Mouse (Mus musculus): ENCODE results near the gene Gm17728.
"Not testable (repeated sequence)": the region's sequence is repeated elsewhere in the genome, so short reads cannot be mapped to it uniquely, and the experiment has no call there.

The Gm17728 gene

DNA sequence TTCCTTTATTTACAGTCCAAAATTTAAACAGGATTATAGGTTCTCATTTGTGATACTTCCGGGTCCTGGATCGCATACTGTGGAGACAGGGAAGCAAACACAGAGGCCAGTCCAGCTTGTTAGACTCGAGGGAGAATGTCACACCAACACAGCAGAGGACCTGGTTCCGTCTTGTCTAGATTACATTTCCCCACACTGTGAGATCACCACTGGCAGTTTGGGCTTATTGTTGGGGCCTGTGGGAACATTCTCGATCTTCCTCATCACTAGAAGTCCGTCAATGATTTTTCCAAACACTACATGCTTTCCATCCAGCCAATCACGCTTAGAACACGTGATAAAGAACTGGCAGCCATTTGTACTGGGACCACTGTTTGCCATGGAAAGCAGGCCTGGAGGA, at the start of gene Gm17728:
Gm17728 (plus strand) TSS at position 301 of the 400 bp plus-strand sequence.
- in situ Hi-C loops (cut with MboI; ENCODE audit: low pct_unique_long_range_greater_than_20kb in 1 of 2, low sequenced_read_pairs in 2 of 2, unreplicated experiment in 1 of 2) = not testable (repeated sequence)

DNA sequence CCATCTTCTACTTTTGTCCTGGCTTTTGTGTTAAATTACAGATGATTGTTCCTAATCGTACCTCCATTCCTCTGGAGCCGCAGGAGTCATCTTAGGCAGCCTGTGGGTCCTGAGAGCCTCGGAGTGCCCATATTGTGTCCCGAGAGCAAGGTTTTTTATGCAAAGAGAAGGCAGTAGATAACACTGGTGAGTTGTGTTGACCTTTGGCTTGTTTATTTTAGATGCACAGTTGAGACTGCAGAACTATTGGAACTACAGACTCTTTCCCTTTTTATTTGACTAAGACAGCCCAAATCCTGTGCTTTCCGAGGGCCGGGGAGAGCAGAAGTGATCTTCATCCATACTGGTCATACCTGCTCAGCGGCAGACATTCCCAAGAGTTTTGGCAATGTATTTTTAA, 24.4 kb upstream of the Gm17728 start:
- in situ Hi-C loops (cut with MboI; ENCODE audit: low pct_unique_long_range_greater_than_20kb in 1 of 2, low sequenced_read_pairs in 2 of 2, unreplicated experiment in 1 of 2) = no loop called here

DNA sequence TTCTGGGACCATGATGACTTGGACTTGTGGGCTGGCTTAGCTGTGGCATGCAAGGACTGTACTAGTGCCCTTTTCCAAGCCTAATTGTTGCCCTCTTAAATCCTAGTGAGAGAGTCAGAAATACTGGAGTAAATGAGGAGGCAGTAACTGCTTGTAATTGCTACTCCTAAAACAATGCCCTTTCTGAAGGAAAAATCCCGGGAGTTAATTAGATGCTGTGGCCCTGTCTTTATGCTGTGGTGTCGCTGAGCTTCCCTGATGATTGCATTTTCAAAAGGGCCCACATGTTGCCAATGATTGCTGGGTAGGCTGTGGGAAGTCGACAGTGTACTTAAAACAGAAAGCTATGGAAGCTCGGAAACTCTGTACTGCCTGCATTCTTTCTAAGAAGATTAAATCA, 23.3 kb upstream of the Gm17728 start:
- in situ Hi-C loops (cut with MboI; ENCODE audit: low pct_unique_long_range_greater_than_20kb in 1 of 2, low sequenced_read_pairs in 2 of 2, unreplicated experiment in 1 of 2) = no loop called here

DNA sequence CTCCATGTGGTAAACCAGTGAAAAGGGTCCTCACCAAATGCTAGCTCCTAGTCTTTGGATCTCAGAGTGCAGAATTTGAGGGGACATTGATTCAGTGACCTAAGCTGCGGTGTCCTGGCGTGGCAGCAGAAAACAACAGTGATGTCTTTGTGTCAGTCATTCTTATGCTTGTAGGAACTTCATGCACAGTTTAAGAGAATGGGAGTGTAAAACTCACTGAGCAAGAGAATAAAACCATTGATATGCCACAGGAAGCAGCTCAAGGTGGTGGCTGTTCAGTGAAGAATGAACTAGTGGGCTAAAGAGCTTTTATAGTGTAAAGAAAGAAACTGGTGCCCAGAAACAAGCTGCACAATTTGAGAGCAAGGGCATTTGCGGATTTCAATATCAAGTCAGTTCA, 17.9 kb upstream of the Gm17728 start:
- in situ Hi-C loops (cut with MboI; ENCODE audit: low pct_unique_long_range_greater_than_20kb in 1 of 2, low sequenced_read_pairs in 2 of 2, unreplicated experiment in 1 of 2) = no loop called here

DNA sequence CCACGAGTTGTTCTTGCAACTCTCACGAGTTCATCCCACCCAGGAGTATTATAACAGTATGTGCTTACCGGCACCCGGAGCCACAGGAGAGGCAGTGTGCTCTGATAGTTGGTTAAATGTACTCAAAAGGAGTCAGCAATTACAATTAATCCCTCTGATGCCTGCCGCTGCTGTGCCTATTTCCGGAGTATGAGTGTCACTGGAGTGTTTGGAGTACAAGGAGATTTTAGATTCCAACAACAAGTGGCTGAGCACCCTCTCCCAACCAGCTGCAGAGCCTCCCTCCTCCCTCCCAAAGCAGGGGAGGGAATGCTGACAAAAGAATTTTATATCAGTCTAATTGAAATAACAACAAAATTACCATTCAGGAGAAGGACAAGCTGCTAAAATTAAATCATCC, 14.2 kb upstream of the Gm17728 start:
- in situ Hi-C loops (cut with MboI; ENCODE audit: low pct_unique_long_range_greater_than_20kb in 1 of 2, low sequenced_read_pairs in 2 of 2, unreplicated experiment in 1 of 2) = no loop called here

DNA sequence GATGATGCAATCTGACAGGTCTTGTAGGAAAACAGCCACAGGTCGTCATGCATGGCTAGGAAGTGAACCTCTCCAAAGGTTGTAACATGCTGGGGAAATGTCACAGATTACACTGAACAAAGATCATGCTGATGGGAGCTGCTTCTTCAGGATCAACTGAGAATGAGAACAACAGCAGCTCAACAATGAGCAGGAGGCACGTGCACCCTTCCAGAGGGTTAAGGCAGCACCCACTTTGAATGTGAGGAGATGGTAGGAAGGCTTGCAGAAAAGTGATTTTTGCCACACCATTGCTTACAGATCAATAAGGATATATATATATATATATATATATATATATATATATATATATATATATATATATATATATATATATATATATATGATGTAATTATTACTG, 2.8 kb upstream of the Gm17728 start:
- in situ Hi-C loops (cut with MboI; ENCODE audit: low pct_unique_long_range_greater_than_20kb in 1 of 2, low sequenced_read_pairs in 2 of 2, unreplicated experiment in 1 of 2) = no loop called here

DNA sequence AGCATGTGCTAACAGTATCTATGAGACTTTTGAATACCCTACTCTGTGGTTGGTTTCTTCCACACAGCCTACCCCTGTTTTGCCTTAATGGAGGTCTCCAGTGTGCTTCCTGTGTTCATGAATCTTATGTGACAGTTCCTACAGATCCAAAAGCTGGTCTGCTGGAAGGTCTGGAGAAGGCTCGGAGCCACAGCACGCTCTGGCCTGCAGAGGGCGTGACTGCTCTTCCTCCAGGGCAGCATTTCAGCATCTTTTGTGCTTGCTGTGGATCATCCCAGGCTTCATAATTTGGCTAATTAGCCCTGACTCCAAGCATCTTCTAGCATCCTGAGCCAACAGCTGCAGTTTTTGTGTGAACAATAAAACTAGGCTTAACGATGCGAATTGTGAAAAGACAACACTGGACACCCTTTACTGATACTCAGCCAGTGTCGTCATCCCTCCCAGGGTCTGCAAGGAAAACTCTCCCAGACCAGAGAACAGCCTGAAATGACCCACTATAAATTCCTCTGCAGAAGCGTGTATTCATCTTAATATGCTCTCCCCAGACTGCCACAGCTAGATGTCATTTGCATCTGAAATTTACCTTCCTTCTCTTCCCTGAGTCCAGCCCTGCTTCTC, 6.6 kb downstream of the Gm17728 start:
- in situ Hi-C loops (cut with MboI; ENCODE audit: low pct_unique_long_range_greater_than_20kb in 1 of 2, low sequenced_read_pairs in 2 of 2, unreplicated experiment in 1 of 2) = no loop called here

DNA sequence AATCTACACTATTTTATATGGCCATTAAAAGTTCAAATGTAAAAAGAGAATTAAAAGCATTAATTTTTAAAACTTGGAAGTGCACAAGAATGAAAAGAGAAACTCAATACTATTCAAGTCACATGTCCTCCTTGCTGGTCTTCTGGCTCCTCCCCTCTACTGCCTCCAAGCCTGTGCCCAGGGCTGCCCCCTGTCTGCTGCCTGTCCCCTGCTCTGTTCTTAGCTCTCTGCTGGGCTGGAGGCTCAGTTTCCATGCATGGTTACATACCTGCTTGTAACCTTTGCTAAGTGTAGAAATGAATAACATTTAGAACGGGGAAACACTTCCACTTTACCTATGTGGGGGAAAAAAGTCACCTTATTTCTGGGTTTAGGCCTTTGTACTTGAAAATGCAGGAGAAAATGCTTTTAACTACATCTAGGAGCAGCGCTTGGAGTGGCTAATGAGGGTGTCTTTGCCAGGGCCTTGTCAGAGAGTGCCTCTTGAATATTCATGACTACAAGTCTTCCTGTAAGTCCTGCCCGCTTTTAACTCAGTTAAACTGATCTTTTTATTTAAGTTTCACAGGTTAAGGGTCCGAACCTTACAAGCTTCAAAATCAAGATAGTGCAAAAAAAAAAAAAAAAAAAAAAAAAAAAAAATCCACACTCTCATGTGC, 18.3 kb downstream of the Gm17728 start:
- in situ Hi-C loops (cut with MboI; ENCODE audit: low pct_unique_long_range_greater_than_20kb in 1 of 2, low sequenced_read_pairs in 2 of 2, unreplicated experiment in 1 of 2) = no loop called here

DNA sequence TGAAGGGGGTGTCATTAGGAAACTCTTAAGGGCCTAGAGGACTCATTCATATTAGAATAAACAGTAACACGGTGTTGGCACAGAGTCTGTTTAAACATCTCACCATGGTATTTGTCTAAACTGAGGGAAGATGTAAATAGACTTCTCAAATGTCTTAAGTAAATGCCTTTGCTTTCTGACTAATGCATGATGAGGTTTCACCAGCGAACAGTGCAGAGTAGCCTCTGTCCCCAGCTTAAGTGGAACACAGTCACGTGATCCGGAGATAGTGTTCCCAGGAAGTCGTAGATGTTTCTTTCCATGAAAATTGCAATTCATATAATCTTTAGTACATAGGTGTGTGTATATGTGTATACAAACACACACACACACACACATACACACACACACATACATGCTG, 34.5 kb downstream of the Gm17728 start:
- in situ Hi-C loops (cut with MboI; ENCODE audit: low pct_unique_long_range_greater_than_20kb in 1 of 2, low sequenced_read_pairs in 2 of 2, unreplicated experiment in 1 of 2) = no loop called here

DNA sequence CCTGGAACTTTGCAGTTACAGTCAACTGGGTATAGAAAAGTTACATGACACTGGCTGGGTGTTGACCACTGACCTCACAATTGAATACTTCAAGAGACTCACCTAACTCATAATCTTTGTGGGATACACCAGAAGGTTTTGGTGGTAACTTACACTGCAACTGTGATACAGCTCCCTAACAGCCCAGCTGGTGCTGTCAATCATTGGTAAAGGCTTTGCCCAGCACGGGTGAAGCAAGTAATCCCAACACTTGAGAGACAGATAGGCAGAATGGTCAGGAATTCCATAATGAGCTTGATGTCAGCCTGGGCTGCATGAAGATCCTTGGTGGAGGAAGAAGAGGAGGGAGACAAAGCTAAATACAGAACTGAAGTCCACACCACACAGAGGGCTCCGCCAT, 39.0 kb downstream of the Gm17728 start:
- in situ Hi-C loops (cut with MboI; ENCODE audit: low pct_unique_long_range_greater_than_20kb in 1 of 2, low sequenced_read_pairs in 2 of 2, unreplicated experiment in 1 of 2) = no loop called here
